Mouse (Mus musculus) thymus, adult 2 months (tissue): ENCODE data around the gene Cdk10. TPM values are rescaled to one million over a fixed set of nuclear protein-coding genes. Genes with fewer than 3 reads are reported as not detected.

ENCODE experiments used
- DNase-seq: peaks from one replicate; pipeline ENCODE4 v3.0.0; 2021
- H3K27ac ChIP-seq: fragments of 200-500 bp; 2 replicates; pipeline ENCODE4 v1.5.1; 2012; ENCODE audit warnings: low read length, control low read depth; ENCODE audit not compliant: control insufficient read depth, insufficient read depth
- H3K27me3 ChIP-seq: fragments of 200-500 bp; 2 replicates; pipeline ENCODE4 v1.6.1; 2012; ENCODE audit warnings: mild to moderate bottlenecking, low read length, moderate library complexity, mixed read lengths; ENCODE audit not compliant: control insufficient read depth, insufficient read depth
- H3K36me3 ChIP-seq: fragments of 200-500 bp; 2 replicates; pipeline ENCODE4 v1.6.1; 2012; ENCODE audit warnings: mild to moderate bottlenecking, low read length, moderate library complexity; ENCODE audit not compliant: control insufficient read depth, insufficient read depth
- H3K4me1 ChIP-seq: fragments of 200-500 bp; replicated peaks from 2 replicates; pipeline ENCODE4 v1.6.1; 2012; ENCODE audit warnings: low read length; ENCODE audit not compliant: control insufficient read depth, insufficient read depth
- H3K4me3 ChIP-seq: fragments of 200-500 bp; 2 replicates; pipeline ENCODE4 v1.5.1; 2012; ENCODE audit warnings: mild to moderate bottlenecking, low read length, control low read depth, moderate library complexity; ENCODE audit not compliant: control insufficient read depth, insufficient read depth
- CTCF ChIP-seq: fragments of 200-500 bp; IDR thresholded peaks from 2 replicates; pipeline ENCODE4 v1.5.1; 2012; ENCODE audit warnings: mild to moderate bottlenecking, control low read depth, low read length, moderate library complexity, borderline replicate concordance; ENCODE audit not compliant: control insufficient read depth, poor library complexity, insufficient read depth; ENCODE audit errors: extremely low read depth
- POLR2A ChIP-seq: fragments of 200-500 bp; IDR thresholded peaks from 2 replicates; pipeline ENCODE4 v1.6.1; 2012; ENCODE audit warnings: mild to moderate bottlenecking, low read length, control low read depth, moderate library complexity; ENCODE audit not compliant: control insufficient read depth, poor library complexity, insufficient read depth; ENCODE audit errors: extremely low read depth
- WGBS: fragments of 180-500 bp; shearing (Covaris S2); methylation state at CpG from one replicate; pipeline ENCODE4 v1.1.7; 2018; 5-methylcytosine and 5-hydroxymethylcytosine counted together
- polyA plus RNA-seq: library from polyadenylated mRNA; depleted of rRNA; stranded (reverse); fragments of >200 nt; gene quantifications from 2 replicates; pipeline ENCODE4 v1.2.3, GENCODE M21; 2012; rRNA removed

The Cdk10 gene
- polyA plus RNA-seq, 1 experiment = 70.8 TPM

GRCm38 (mm10) chr8:123280302-123281094 is 55.9 kb downstream of the Cdk10 start:
- Histone ChIP-seq H3K27me3 (no peaks in the 10 kb centered on the region), H3K4me1 (no peaks in the 10 kb centered on the region), H3K36me3 (no peaks in the 10 kb centered on the region), H3K27ac (no peak overlapping the region), H3K4me3 (no peak overlapping the region)
- WGBS = 96% methylated on average over 13 of the region's 13 CpGs
- TF ChIP-seq CTCF = no peak
- TF ChIP-seq POLR2A = no peak
- no peak for DNase-seq

Other genes starting within 250 kb of the Cdk10 start
- gene Ankrd11, start 182.6 kb upstream of the Cdk10 start, polyA plus RNA-seq = 118 and 145 TPM in 2 replicates
- gene Spg7, start 161.9 kb upstream of the Cdk10 start, polyA plus RNA-seq = 126 and 145 TPM in 2 replicates
- gene Rpl13, start 122.5 kb upstream of the Cdk10 start, polyA plus RNA-seq = 3,303 and 3,543 TPM in 2 replicates
- 2.1 and 3.1 TPM in 2 replicates for gene Cpne7, start 107.5 kb upstream of the Cdk10 start, polyA plus RNA-seq
- 12.4 and 17.5 TPM in 2 replicates for gene Sult5a1, start 66.5 kb upstream of the Cdk10 start, polyA plus RNA-seq
- gene Dpep1, start 38.6 kb upstream of the Cdk10 start, polyA plus RNA-seq = 4.5 and 13.2 TPM in 2 replicates
- 122 and 128 TPM in 2 replicates for gene Chmp1a, start 12.1 kb upstream of the Cdk10 start, polyA plus RNA-seq
- 0.66 and 1.1 TPM in 2 replicates for gene Spata33, start 12.0 kb upstream of the Cdk10 start, polyA plus RNA-seq
- gene Spata2l, start 11.4 kb downstream of the Cdk10 start, polyA plus RNA-seq = 27.6 and 34.0 TPM in 2 replicates
- gene Zfp276, start 29.4 kb downstream of the Cdk10 start, polyA plus RNA-seq = 75.5 and 82.4 TPM in 2 replicates
- gene Vps9d1, start 29.5 kb downstream of the Cdk10 start, polyA plus RNA-seq = 151 and 152 TPM in 2 replicates
- 84.5 and 97.2 TPM in 2 replicates for gene Fanca, start 93.7 kb downstream of the Cdk10 start, polyA plus RNA-seq
- gene Spire2, start 107.9 kb downstream of the Cdk10 start, polyA plus RNA-seq = 2.1 and 2.5 TPM in 2 replicates
- 256 and 261 TPM in 2 replicates for gene Tcf25, start 148.9 kb downstream of the Cdk10 start, polyA plus RNA-seq
- gene Mc1r, start 182.3 kb downstream of the Cdk10 start, polyA plus RNA-seq = 0.34 and 0.46 TPM in 2 replicates
- gene Tubb3, start 186.6 kb downstream of the Cdk10 start, polyA plus RNA-seq = 19.4 and 31.5 TPM in 2 replicates
- 31.1 and 32.6 TPM in 2 replicates for gene Def8, start 198.7 kb downstream of the Cdk10 start, polyA plus RNA-seq